Mouse (Mus musculus): Measurements from ENCODE around the gene Rfx2. TPM values are rescaled to one million over a fixed set of nuclear protein-coding genes. Genes with fewer than 3 reads are reported as not detected.

The Rfx2 gene
- polyA plus RNA-seq, 1 experiment: 15.4 TPM

GRCm38 (mm10) chr17:56761991-56762410, 68.8 kb downstream of the Rfx2 start:
- H3K4me3 ChIP-seq (ENCODE audit: low read depth, low read length): peak overlapping the region; percentile 83
- TF ChIP-seq POLR2A (IDR thresholded peaks at IDR 0.05; ENCODE audit: low read depth, low read length): no peak; the same call in 1 of the 2 replicates
- no peak for TF ChIP-seq CTCF (IDR thresholded peaks at IDR 0.05; ENCODE audit: extremely low read depth, insufficient read length, insufficient replicate concordance, low read depth, low read length)
- no peaks in the 10 kb centered on the region for H3K27me3 ChIP-seq (ENCODE audit: control insufficient read depth, insufficient read depth, low read length)
- H3K36me3 ChIP-seq (ENCODE audit: control insufficient read depth, insufficient read depth, low read length): peaks cover 3% of the 10 kb centered on the region; the same call in 1 of the 2 replicates
- 0% methylated on average over 28 of the region's 28 CpGs for WGBS
- H3K4me1 ChIP-seq (ENCODE audit: control insufficient read depth, insufficient read depth, insufficient read length, low read length): peaks cover 22% of the 10 kb centered on the region
- peak overlapping the region; percentile 65 for H3K27ac ChIP-seq (ENCODE audit: insufficient read depth, low read depth, low read length)

GRCm38 (mm10) chr17:56761077-56761476, 69.7 kb downstream of the Rfx2 start:
- WGBS: 62% methylated on average over 3 of the region's 3 CpGs
- H3K36me3 ChIP-seq (ENCODE audit: control insufficient read depth, insufficient read depth, low read length): no peaks in the 10 kb centered on the region
- no peaks in the 10 kb centered on the region for H3K27me3 ChIP-seq (ENCODE audit: control insufficient read depth, insufficient read depth, low read length)
- no peak overlapping the region for H3K27ac ChIP-seq (ENCODE audit: insufficient read depth, low read depth, low read length)
- peaks cover 25% of the 10 kb centered on the region for H3K4me1 ChIP-seq (ENCODE audit: control insufficient read depth, insufficient read depth, insufficient read length, low read length)
- no peak overlapping the region for H3K4me3 ChIP-seq (ENCODE audit: low read depth, low read length)
- TF ChIP-seq CTCF (IDR thresholded peaks at IDR 0.05; ENCODE audit: extremely low read depth, insufficient read length, insufficient replicate concordance, low read depth, low read length) (no peak), POLR2A (IDR thresholded peaks at IDR 0.05; ENCODE audit: low read depth, low read length) (no peak)

GRCm38 (mm10) chr17:56759261-56759660, 71.6 kb downstream of the Rfx2 start:
- no peak for TF ChIP-seq POLR2A (IDR thresholded peaks at IDR 0.05; ENCODE audit: low read depth, low read length)
- no peak for TF ChIP-seq CTCF (IDR thresholded peaks at IDR 0.05; ENCODE audit: extremely low read depth, insufficient read length, insufficient replicate concordance, low read depth, low read length)
- peaks cover 21% of the 10 kb centered on the region for H3K4me1 ChIP-seq (ENCODE audit: control insufficient read depth, insufficient read depth, insufficient read length, low read length)
- no peaks in the 10 kb centered on the region for H3K36me3 ChIP-seq (ENCODE audit: control insufficient read depth, insufficient read depth, low read length)
- WGBS: 71% methylated on average over 7 of the region's 7 CpGs
- no peak overlapping the region for H3K27ac ChIP-seq (ENCODE audit: insufficient read depth, low read depth, low read length)
- H3K4me3 ChIP-seq (ENCODE audit: low read depth, low read length): no peak overlapping the region
- no peaks in the 10 kb centered on the region for H3K27me3 ChIP-seq (ENCODE audit: control insufficient read depth, insufficient read depth, low read length)

- Histone ChIP-seq H3K27ac (ENCODE audit: insufficient read depth, low read depth, low read length) (no peak overlapping the region), H3K27me3 (ENCODE audit: control insufficient read depth, insufficient read depth, low read length) (no peaks in the 10 kb centered on the region), H3K36me3 (ENCODE audit: control insufficient read depth, insufficient read depth, low read length) (no peaks in the 10 kb centered on the region), H3K4me3 (ENCODE audit: low read depth, low read length) (no peak overlapping the region), H3K4me1 (ENCODE audit: control insufficient read depth, insufficient read depth, insufficient read length, low read length) (peaks cover 20% of the 10 kb centered on the region)
- peak; percentile 59; the same call in 1 of the 2 replicates for TF ChIP-seq CTCF (IDR thresholded peaks at IDR 0.05; ENCODE audit: extremely low read depth, insufficient read length, insufficient replicate concordance, low read depth, low read length)
- TF ChIP-seq POLR2A (IDR thresholded peaks at IDR 0.05; ENCODE audit: low read depth, low read length): no peak
- 2% methylated on average over 12 of the region's 12 CpGs for WGBS
Observed at GRCm38 (mm10) chr17:56758132-56758531, 72.7 kb downstream of the Rfx2 start.

- no peak for TF ChIP-seq POLR2A (IDR thresholded peaks at IDR 0.05; ENCODE audit: low read depth, low read length)
- no peaks in the 10 kb centered on the region for H3K36me3 ChIP-seq (ENCODE audit: control insufficient read depth, insufficient read depth, low read length)
- H3K4me1 ChIP-seq (ENCODE audit: control insufficient read depth, insufficient read depth, insufficient read length, low read length): peaks cover 16% of the 10 kb centered on the region
- no peaks in the 10 kb centered on the region for H3K27me3 ChIP-seq (ENCODE audit: control insufficient read depth, insufficient read depth, low read length)
- H3K4me3 ChIP-seq (ENCODE audit: low read depth, low read length): peak within 1 kb of the TSS; percentile 64
- H3K27ac ChIP-seq (ENCODE audit: insufficient read depth, low read depth, low read length): 0 out of 2 replicates have a peak within 1 kb of the TSS, but pooled peaks have one; percentile 26
- WGBS: under 1% methylated on average over 41 of the region's 48 CpGs
Observed at GRCm38 (mm10) chr17:56757416-56758123, 73.2 kb downstream of the Rfx2 start, which contains the start of gene Nrtn. Nrtn (minus strand) TSS chr17:56757530.

- no peak overlapping the region for H3K27ac ChIP-seq (ENCODE audit: insufficient read depth, low read depth, low read length)
- H3K27me3 ChIP-seq (ENCODE audit: control insufficient read depth, insufficient read depth, low read length): no peaks in the 10 kb centered on the region
- no peaks in the 10 kb centered on the region for H3K36me3 ChIP-seq (ENCODE audit: control insufficient read depth, insufficient read depth, low read length)
- TF ChIP-seq CTCF (IDR thresholded peaks at IDR 0.05; ENCODE audit: extremely low read depth, insufficient read length, insufficient replicate concordance, low read depth, low read length): peak; percentile 59; the same call in 1 of the 2 replicates
- no peak for TF ChIP-seq POLR2A (IDR thresholded peaks at IDR 0.05; ENCODE audit: low read depth, low read length)
- peak overlapping the region; percentile 64 for H3K4me3 ChIP-seq (ENCODE audit: low read depth, low read length)
- under 1% methylated on average over 51 of the region's 51 CpGs for WGBS
- peaks cover 15% of the 10 kb centered on the region for H3K4me1 ChIP-seq (ENCODE audit: control insufficient read depth, insufficient read depth, insufficient read length, low read length)
Observed at GRCm38 (mm10) chr17:56756703-56757399, 74.0 kb downstream of the Rfx2 start.
